Mouse (Mus musculus) CD8-positive naive resting alpha-beta T cell, adult 2 months (primary cell): Measurements from ENCODE around the gene Wwc1.

Source experiments
- DNase-seq, 2 experiments: peaks; one replicate each; pipeline ENCODE4 v3.0.0; 2022; ENCODE audit warnings: low read depth in 2 of 2, low spot score in 2 of 2

The Wwc1 gene

DNA sequence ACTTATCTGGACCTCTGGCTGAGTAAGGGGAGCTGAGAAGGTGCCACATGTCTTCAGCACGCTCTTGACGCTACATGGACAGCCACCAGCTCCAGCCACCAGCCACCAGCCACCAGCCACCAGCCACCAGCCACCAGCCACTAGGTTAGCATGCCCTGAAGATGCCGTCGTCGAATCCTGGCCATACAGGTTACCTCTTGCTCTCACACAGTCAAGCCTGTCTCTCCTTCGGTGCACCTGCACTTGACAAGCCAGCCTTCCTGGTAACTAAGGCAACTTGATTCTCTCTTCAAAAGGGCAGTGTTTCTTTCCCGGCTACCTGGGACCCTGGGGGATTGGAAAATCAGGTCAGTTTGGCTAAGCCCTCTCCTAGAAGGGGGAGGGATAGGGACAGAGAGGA is 7.2 kb downstream of the Wwc1 start:
- DNase-seq = no peak

DNA sequence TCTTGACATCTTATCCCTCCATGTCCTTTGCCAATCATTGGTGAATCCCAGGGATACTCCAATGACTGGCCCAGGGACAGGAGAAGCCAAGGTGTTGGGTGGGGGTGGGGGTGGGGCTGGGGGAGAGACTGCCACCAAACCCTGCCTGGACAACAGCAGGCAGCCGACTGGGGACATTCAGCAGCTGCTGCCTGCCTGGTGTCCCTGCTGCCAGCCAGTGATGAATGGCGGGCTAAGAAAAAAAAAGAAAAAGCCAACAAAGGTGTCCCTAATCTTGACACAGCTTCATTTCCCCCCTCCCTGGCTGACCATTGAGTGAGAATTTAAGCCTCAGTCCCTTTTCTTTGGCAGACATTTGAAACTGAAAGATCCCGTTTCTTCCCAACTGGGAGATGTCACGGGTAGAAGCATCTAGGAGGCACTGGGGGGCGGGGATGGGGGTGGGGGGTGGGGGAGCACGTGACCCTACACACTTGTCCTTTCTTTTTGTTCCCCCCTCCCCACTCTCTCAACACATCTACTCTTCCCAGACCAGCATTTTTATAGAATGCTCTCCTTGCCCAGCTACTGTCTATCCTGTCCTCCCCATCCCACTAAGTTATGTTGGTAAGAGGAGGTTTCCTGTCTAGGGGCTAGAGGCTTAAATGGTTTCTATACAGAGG is 7.9 kb downstream of the Wwc1 start:
- DNase-seq = no peak

DNA sequence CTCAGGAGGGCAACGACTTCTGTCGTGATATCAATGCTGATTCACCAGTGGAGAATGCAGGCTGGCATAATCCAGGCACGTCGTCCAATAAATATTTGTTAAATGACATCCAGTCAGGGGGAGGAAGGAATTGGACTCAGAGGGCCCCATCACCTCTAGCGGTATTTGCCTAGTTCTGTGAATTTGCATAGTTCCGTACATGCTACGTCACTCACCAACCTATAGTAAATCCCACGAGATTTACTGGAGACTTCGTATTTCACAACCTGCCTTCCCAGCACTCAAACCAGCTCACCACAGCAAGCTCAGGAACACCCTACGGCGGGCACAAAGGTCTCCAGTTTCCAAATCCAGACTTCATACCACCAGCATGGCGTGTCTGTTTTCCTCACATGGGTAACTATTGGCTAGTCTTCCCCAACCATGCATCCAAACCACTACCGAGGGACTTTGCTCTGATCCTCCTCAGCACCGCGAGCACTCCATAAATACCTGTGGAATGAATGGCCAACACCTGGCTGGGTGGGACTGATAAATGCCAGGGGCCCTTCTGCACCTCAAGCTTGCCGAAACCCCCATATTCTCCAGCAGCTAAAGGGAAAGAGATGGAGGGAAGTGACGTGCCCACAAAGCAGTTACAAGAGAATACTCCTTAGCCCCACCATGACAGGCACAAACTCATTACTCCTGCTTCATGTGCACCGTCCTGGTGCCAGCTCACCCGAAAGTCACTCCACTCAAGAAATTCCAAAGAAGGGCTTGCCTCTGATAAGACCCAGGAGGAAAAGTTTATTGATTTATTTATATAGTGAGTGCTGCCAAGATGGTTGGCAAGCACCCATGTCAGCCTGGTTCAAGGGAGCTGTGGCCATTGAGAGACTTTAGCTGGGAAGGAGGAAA is 9.3 kb downstream of the Wwc1 start:
- no peak for DNase-seq

- DNase-seq = no peak
These were observed 12.0 kb downstream of the Wwc1 start for GRCm38 (mm10) chr11:35968291-35968690.

DNA sequence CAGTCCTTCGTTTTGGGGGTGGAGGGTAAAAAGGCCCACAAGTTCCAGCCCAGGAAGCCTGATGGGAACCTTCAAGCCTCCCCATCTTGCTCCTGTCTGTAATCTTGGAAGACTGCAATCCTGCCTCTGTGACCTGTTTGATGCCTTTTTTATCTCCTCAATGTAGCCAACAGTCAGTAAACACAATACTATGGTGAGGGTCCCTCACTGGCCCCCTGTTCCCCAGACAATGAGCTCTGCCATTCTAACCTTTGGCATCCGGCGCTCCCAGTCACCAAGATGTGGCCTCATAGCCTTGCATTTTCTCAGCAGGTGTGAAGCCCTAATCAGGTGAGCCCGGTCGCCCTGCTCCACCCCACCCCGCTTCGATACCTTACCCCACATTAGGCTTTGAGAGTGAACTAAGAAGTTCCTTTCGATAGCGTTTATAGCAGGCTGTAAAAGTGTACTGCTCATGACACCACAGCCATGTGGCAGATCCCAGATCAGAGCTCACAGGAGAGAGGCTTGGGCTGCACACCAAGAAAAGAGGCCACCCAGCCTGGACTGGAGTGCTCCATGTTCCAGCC is 16.3 kb downstream of the Wwc1 start:
- no peak for DNase-seq

GRCm38 (mm10) chr11:35963554-35963953 is 16.8 kb downstream of the Wwc1 start:
- no peak for DNase-seq

DNA sequence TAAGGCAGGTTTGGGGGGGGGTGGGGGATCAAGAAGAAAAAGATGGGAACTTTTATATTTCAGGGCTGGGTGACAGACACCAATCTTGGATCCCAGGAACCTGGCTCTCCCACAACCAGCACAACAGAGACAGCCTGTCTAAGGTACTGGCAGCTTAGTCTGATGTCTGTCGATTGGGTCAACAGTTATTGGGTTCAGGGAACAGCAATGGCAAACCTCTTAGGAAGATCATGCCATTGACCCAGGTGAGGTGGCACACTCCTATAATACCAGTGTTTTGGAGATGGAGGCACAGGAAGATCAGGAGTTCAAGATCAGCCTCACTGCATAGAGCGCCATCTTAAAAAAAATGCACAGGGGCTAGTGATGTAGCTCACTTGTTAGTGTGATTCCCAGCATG is 17.9 kb downstream of the Wwc1 start:
- no peak for DNase-seq

GRCm38 (mm10) chr11:35959270-35959669 is 21.1 kb downstream of the Wwc1 start:
- DNase-seq = no peak

- DNase-seq = no peak
These were observed 24.8 kb downstream of the Wwc1 start for GRCm38 (mm10) chr11:35955572-35955971.

DNA sequence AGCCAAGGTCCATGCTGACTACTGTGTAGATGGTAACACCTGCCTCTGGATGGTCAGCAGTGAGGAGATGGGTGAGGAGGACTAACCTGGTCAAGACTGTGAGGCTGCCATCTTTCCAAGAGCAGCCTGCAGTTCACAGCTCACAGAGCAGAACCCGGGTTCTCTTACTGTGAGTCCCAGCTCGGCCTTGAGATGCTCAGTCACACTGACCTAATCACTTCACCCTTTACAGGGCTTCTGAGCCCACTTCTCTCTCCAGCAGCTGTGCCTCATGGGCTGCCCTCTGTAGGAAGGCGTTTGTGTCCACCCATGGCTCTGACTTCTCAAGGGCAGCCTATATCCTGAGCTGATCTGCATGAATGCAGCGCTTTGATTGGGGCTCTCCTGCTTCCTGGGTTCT is 27.1 kb downstream of the Wwc1 start:
- no peak for DNase-seq

DNA sequence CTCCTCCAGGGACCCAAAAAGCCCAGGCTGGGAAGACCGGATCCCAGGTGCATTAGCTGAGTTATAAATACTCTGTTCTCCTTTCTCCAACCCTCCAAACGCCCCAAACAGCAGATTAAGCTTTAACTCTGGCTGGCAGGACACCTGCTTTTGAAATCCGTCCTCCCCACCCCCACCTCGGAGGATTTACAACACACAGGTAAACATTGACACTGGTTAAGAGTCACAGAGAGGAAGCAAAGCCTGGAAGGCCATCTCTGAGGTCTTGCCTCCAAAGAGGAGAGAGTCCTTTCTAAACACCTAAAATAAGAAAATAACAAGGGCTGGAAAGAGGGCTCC is 28.6 kb downstream of the Wwc1 start:
- DNase-seq = no peak

DNA sequence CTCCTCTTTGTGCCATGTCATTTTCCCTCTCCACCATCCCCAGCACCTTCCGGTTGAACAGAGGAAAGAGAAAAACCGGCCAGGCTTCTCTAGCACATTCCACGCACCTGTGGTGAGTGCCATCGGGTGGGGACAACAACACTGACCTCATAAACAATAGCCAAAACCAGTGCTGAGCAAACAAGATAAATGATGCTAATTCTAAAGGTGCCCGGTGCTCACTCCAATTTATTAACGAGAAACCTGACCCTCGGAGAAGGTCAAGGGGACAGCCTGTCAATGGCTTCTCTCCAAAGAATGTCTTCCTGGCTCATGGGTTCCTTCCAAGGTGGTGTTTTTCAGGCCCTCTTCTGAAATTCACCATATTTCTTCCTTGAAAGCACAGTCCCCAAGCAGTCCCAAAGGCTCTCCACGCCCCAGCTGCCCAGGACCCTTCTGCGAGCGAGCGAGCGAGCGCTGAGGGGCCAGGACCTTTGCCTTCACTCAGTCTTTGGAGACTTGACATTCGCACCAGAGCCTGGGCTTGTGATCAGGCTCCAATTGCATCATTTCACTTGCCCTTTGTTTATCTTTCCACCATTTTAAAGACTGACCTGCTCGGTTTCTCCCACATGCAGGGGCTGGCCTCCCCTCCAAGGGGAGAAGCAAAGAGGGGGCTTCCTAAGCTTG is 29.1 kb downstream of the Wwc1 start:
- DNase-seq = no peak

- no peak for DNase-seq
These were observed 29.9 kb downstream of the Wwc1 start for GRCm38 (mm10) chr11:35950466-35950865.

DNA sequence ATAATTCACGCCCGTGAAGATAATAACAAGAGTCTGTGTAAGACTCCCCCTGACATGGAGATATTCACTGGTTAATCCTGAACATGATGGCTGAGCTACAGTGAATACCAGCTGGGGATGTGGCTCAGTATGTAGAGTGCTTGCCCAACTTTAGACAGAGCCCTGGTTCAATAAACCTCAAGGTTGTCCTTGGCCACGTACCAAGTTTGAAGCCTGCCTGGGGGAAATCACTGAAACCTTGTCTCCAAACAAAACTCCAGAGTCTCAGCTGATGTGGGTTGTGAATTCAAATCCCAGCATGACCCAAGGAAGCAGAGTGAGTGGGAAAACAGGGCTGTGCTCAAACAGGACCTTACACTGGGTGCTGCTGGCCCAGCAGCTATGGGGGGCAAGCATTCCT is 30.3 kb downstream of the Wwc1 start:
- no peak for DNase-seq

- DNase-seq = no peak
These were observed 31.9 kb downstream of the Wwc1 start for GRCm38 (mm10) chr11:35948457-35948881.

GRCm38 (mm10) chr11:35947944-35948343 is 32.4 kb downstream of the Wwc1 start:
- no peak for DNase-seq

DNA sequence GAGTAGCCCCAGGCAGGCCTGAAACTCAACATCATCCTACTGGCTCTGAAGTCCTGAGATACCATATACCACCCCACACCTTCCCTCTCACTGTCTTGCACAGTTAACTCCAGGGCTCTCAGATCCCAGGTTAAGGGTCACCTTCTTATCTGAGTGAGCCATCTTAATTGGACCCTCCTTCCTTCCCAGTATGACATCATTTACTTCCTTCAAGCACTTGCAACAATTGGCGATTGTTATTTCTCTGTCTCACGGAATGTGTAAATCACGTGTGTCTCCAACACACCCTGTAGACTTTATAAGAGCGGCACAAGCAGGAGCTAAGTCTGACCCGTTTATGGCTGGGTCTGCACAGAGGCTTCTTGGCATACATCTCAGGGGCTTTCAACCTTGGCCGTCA is 35.1 kb downstream of the Wwc1 start:
- DNase-seq = no peak

DNA sequence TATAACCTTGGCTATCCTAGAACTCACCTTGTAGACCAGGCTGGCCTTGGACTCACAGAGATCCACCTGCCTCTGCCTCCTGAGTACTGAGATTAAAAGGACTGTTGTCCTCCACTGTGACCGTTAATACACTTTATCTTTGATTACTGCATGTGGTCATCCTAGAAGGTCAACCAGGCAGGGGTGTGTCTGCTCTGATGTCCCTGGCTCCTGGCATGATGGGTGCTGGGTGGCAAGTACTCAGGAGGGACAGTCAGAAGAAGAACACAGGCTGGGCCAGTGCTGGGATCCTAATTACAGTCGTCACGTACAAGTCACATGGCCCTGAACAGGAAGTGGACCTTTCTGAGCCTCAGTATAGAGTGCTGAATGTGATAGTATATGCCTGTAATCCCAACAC is 38.7 kb downstream of the Wwc1 start:
- no peak for DNase-seq

DNA sequence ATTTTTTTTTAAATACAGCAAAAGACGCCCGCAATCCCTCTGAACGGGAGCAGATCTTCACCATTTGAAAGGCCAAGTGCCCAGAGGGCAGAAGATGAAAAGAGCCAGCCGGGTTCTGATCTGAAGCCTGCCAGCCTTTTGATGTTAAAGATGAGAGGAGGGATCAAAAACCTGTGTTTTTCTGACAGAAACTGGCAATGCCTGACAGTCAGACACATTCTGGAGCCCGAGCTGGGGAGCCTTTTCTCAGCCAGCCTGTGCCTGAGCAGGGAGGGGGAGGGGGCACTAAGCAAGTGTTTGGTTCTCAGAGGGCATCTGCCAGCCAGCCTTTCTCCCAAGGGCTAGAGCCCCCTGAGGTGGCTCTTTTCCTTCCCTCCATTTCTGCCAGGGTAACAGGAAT is 39.3 kb downstream of the Wwc1 start:
- no peak for DNase-seq

DNA sequence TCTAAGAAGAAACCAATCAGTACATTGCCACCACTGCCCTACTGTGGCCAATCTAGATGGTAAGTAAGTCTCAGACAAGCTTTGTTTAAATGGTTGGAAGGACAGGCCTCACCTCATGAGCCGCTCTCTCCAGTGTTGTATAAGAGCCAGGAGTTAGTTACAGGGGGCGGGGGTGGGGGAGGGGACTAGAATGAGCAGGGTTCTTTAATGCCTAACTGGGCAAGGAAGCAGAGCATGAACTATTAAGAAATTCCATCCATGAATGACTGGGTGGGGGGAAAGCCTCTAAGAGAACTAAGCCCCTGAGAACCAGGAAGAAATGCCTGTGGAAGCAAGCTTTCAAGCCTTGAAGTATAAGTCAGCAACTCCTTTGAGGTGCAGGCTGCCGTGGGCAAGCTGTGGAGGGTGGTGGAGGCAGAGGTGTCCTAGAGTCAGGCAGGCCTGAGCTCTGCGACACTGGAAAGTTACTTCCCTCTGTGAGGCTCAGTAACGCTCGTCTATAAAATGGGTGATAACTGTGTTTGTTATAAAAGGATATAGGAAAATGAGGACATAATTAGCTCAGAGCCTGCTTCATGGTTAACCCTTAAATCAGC is 41.4 kb downstream of the Wwc1 start:
- no peak for DNase-seq

GRCm38 (mm10) chr11:35935645-35936044 is 44.7 kb downstream of the Wwc1 start:
- no peak for DNase-seq
